ENCODE assay signal across 8 mouse cellular contexts in genomic region chr3:116424160-116424972, GRCm38 (mm10). TPM values are rescaled to one million over a fixed set of nuclear protein-coding genes. Genes with fewer than 3 reads are reported as not detected.
DNase-seq lines count a peak whose midpoint lies in the region; ATAC-seq and TF ChIP-seq lines count a peak whose summit lies in the region.

No protein-coding gene starts in this region.

- H3K27me3 ChIP-seq in kidney, embryonic 14.5 days (ENCODE audit: control insufficient read depth, insufficient read depth, low read length), result no peaks in the 10 kb centered on the region
- no peaks in the 10 kb centered on the region for H3K27me3 ChIP-seq in hindbrain, embryonic 16.5 days (replicated peaks; ENCODE audit: control insufficient read depth, insufficient read depth, low read length)
- H3K27me3 ChIP-seq in midbrain, embryonic 10.5 days (ENCODE audit: low read depth, poor library complexity, severe bottlenecking), result no peaks in the 10 kb centered on the region

- no peaks in the 10 kb centered on the region for H3K36me3 ChIP-seq in kidney, embryonic 14.5 days (ENCODE audit: control insufficient read depth, insufficient read depth, low read length)
- H3K36me3 ChIP-seq in hindbrain, embryonic 16.5 days (ENCODE audit: control insufficient read depth, insufficient read depth, low read length), result no peaks in the 10 kb centered on the region
- H3K36me3 ChIP-seq in midbrain, embryonic 10.5 days, result peaks cover 14% of the 10 kb centered on the region

- under 1% methylated on average over 32 of the region's 32 CpGs for WGBS in kidney, embryonic 14.5 days
- under 1% methylated on average over 32 of the region's 32 CpGs for WGBS in hindbrain, embryonic 16.5 days
- WGBS in midbrain, embryonic 10.5 days, result under 1% methylated on average over 32 of the region's 32 CpGs

- TF ChIP-seq POLR2A in cortical plate, adult 2 months (IDR thresholded peaks at IDR 0.05; ENCODE audit: extremely low read depth, insufficient read depth, low read length), result no peak

- peaks cover 12% of the 10 kb centered on the region; the same call in 1 of the 2 replicates for H3K4me1 ChIP-seq in kidney, embryonic 14.5 days (ENCODE audit: control insufficient read depth, insufficient read depth, low read length)
- H3K4me1 ChIP-seq in cortical plate, adult 2 months (ENCODE audit: control insufficient read depth, insufficient read depth, low read length), result no peaks in the 10 kb centered on the region
- peaks cover 4% of the 10 kb centered on the region; the same call in 1 of the 2 replicates for H3K4me1 ChIP-seq in hindbrain, embryonic 16.5 days (ENCODE audit: control insufficient read depth, insufficient read depth, low read depth, low read length)
- H3K4me1 ChIP-seq in midbrain, embryonic 10.5 days, result peaks cover 30% of the 10 kb centered on the region

- H3K27ac ChIP-seq in kidney, embryonic 14.5 days (ENCODE audit: low read depth, low read length), result peak overlapping the region; percentile 89
- no peak overlapping the region for H3K27ac ChIP-seq in cortical plate, adult 2 months (ENCODE audit: insufficient read depth, low read length)
- peak overlapping the region; percentile 74 for H3K27ac ChIP-seq in hindbrain, embryonic 16.5 days (ENCODE audit: low read depth, low read length)
- H3K27ac ChIP-seq in midbrain, embryonic 10.5 days (replicated peaks), result peak overlapping the region; percentile 98

- no peak for DNase-seq in kidney, adult 18-20 months
- peak; percentile 86 for DNase-seq in ES-CJ7 (ENCODE audit: low read depth, low spot score)
- no peak for DNase-seq in midbrain, embryonic 10.5 days (ENCODE audit: low spot score)
- DNase-seq in embryo, embryonic 11 days, result no peak
- no peak for DNase-seq in left cerebral cortex, adult 8-10 months (ENCODE audit: low spot score in 2 of 2)

- ATAC-seq in kidney, embryonic 14.5 days (ENCODE audit: low FRiP score, low TSS enrichment), result peak; percentile 20
- 0 out of 2 replicates have a peak, but pooled peaks have one; percentile 5 for ATAC-seq in hindbrain, embryonic 16.5 days

- no peaks in the 10 kb centered on the region for H3K9me3 ChIP-seq in kidney, embryonic 14.5 days (ENCODE audit: control insufficient read depth, low read length)
- H3K9me3 ChIP-seq in hindbrain, embryonic 16.5 days (ENCODE audit: control insufficient read depth, low read length), result no peaks in the 10 kb centered on the region
- H3K9me3 ChIP-seq in midbrain, embryonic 10.5 days (replicated peaks), result no peaks in the 10 kb centered on the region

- peak overlapping the region; percentile 93 for H3K4me3 ChIP-seq in kidney, embryonic 14.5 days (ENCODE audit: low read length)
- peak overlapping the region; percentile 60 for H3K4me3 ChIP-seq in cortical plate, adult 2 months (ENCODE audit: insufficient read depth, low read length)
- H3K4me3 ChIP-seq in hindbrain, embryonic 16.5 days (ENCODE audit: low read length), result peak overlapping the region; percentile 58
- peak overlapping the region; percentile 98 for H3K4me3 ChIP-seq in midbrain, embryonic 10.5 days

- H3K4me2 ChIP-seq in kidney, embryonic 14.5 days (replicated peaks; ENCODE audit: low read depth, low read length), result peak overlapping the region; percentile 90
- H3K4me2 ChIP-seq in hindbrain, embryonic 16.5 days (ENCODE audit: low read length), result peak overlapping the region; percentile 98

- peak overlapping the region; percentile 90 for H3K9ac ChIP-seq in kidney, embryonic 14.5 days (ENCODE audit: low read depth, low read length)
- H3K9ac ChIP-seq in hindbrain, embryonic 16.5 days (ENCODE audit: low read depth, low read length), result peak overlapping the region; percentile 75

- TF ChIP-seq CTCF in cortical plate, adult 2 months (IDR thresholded peaks at IDR 0.05; ENCODE audit: extremely low read depth, insufficient read depth, low read length), result no peak

RNA-seq across cellular contexts. Expression of gene Cdc14a, which starts 0.5 kb away (rescaled TPM):
- polyA plus RNA-seq in kidney, embryonic 14.5 days (2014; fragmentation: Nextera tagmentation; extraction: Ambion mirVana), result 8.7 and 17.9 TPM in 2 replicates
- 2.6 and 2.9 TPM in 2 replicates for polyA plus RNA-seq in cortical plate, adult 2 months (2012; rRNA removed)
- polyA plus RNA-seq in hindbrain, embryonic 16.5 days (2015; fragmentation: Nextera tagmentation; extraction: Ambion mirVana), result 2.9 and 4.3 TPM in 2 replicates
- 16.9 and 18.4 TPM in 2 replicates for polyA plus RNA-seq in midbrain, embryonic 10.5 days (2016; fragmentation: Nextera tagmentation; extraction: Ambion mirVana)
- 1 to 10 TPM; 4.5 to 6.6 (median 5.5) TPM for total RNA-seq in left cerebral cortex, adult 8-10 months (2022)
